Comparison of ENCODE assay signal across 19 mouse cellular contexts in genomic region chr3:53308649-53309048, GRCm38 (mm10).
A peak's percentile ranks its signal among the peaks of the same experiment; 100 is the strongest.
DNase-seq lines count a peak whose midpoint lies in the region; ATAC-seq and TF ChIP-seq lines count a peak whose summit lies in the region.
"Had no signal": no experiment of that assay in that cellular context is flagged by ENCODE, and none has a peak within 500 bp of the region (broad histone marks: within the 10 kb centered on the region; RNA-seq: fewer than 3 reads in every experiment).

No protein-coding gene starts in this region.

- no peaks in the 10 kb centered on the region for H3K4me1 ChIP-seq in kidney, postnatal 0 days (replicated peaks; ENCODE audit: insufficient read depth, low read length)
- H3K4me1 ChIP-seq in midbrain, postnatal 0 days (ENCODE audit: insufficient read depth, low read length): no peaks in the 10 kb centered on the region
- no peaks in the 10 kb centered on the region for H3K4me1 ChIP-seq in midbrain, embryonic 13.5 days (replicated peaks)
- H3K4me1 ChIP-seq: embryonic facial prominence, embryonic 15.5 days; forebrain, embryonic 10.5 days; heart, embryonic 12.5 days; neural tube, embryonic 12.5 days had no signal

- no peaks in the 10 kb centered on the region for H3K9me3 ChIP-seq in kidney, postnatal 0 days (replicated peaks; ENCODE audit: low read length)
- H3K9me3 ChIP-seq in midbrain, postnatal 0 days (ENCODE audit: low read length): no peaks in the 10 kb centered on the region
- 0 out of 2 replicates have a peak, but pooled peaks cover 7% of the 10 kb centered on the region for H3K9me3 ChIP-seq in midbrain, embryonic 13.5 days
- H3K9me3 ChIP-seq: embryonic facial prominence, embryonic 15.5 days had no signal

- 71% methylated on average over 5 of the region's 5 CpGs for WGBS in kidney, postnatal 0 days
- 60% methylated on average over 5 of the region's 5 CpGs for WGBS in midbrain, postnatal 0 days
- 61% methylated on average over 5 of the region's 5 CpGs for WGBS in midbrain, embryonic 13.5 days

- no peaks in the 10 kb centered on the region for H3K36me3 ChIP-seq in kidney, postnatal 0 days (ENCODE audit: insufficient read depth, low read length)
- no peaks in the 10 kb centered on the region for H3K36me3 ChIP-seq in midbrain, postnatal 0 days (ENCODE audit: insufficient read depth, low read length)
- H3K36me3 ChIP-seq in midbrain, embryonic 13.5 days: no peaks in the 10 kb centered on the region
- H3K36me3 ChIP-seq: embryonic facial prominence, embryonic 15.5 days; forebrain, embryonic 10.5 days; heart, embryonic 12.5 days; neural tube, embryonic 12.5 days had no signal

- POLR2A ChIA-PET in Patski (lab: Charles Lee): no interaction called here

- peak; percentile 36; the same call in 1 of the 2 replicates for TF ChIP-seq CTCF in kidney, postnatal 0 days (IDR thresholded peaks at IDR 0.05; ENCODE audit: low read depth)
- TF ChIP-seq CTCF in midbrain, postnatal 0 days (IDR thresholded peaks at IDR 0.05): peak; percentile 25
- peak; percentile 59 for TF ChIP-seq CTCF in Patski (IDR thresholded peaks at IDR 0.05)

- H3K4me2 ChIP-seq in kidney, postnatal 0 days (ENCODE audit: low read length): no peak overlapping the region
- H3K4me2 ChIP-seq in midbrain, postnatal 0 days (ENCODE audit: low read depth, low read length, poor library complexity, severe bottlenecking): no peak overlapping the region
- H3K4me2 ChIP-seq in midbrain, embryonic 13.5 days (replicated peaks): no peak overlapping the region
- H3K4me2 ChIP-seq: embryonic facial prominence, embryonic 15.5 days; heart, embryonic 12.5 days; neural tube, embryonic 12.5 days had no signal

- H3K27me3 ChIP-seq in kidney, postnatal 0 days (ENCODE audit: insufficient read depth, low read length): no peaks in the 10 kb centered on the region
- no peaks in the 10 kb centered on the region for H3K27me3 ChIP-seq in midbrain, postnatal 0 days (ENCODE audit: insufficient read depth, low read length)
- no peaks in the 10 kb centered on the region for H3K27me3 ChIP-seq in midbrain, embryonic 13.5 days
- no peaks in the 10 kb centered on the region for H3K27me3 ChIP-seq in Patski
- H3K27me3 ChIP-seq: embryonic facial prominence, embryonic 15.5 days; heart, embryonic 12.5 days; neural tube, embryonic 12.5 days had no signal

- no peak overlapping the region for H3K4me3 ChIP-seq in kidney, postnatal 0 days (replicated peaks; ENCODE audit: low read depth, low read length)
- H3K4me3 ChIP-seq in midbrain, postnatal 0 days (ENCODE audit: low read depth, low read length): no peak overlapping the region
- no peak overlapping the region for H3K4me3 ChIP-seq in midbrain, embryonic 13.5 days (replicated peaks)
- H3K4me3 ChIP-seq: embryonic facial prominence, embryonic 15.5 days; forebrain, embryonic 10.5 days; heart, embryonic 12.5 days; neural tube, embryonic 12.5 days had no signal

- in situ Hi-C loops in Patski (cut with MboI; ENCODE audit: low pct_unique_long_range_greater_than_20kb): no loop called here

- DNase-seq in kidney, postnatal 0 days (ENCODE audit: low spot score): no peak
- DNase-seq in kidney, postnatal 25 days: no peak
- DNase-seq in midbrain, postnatal 0 days (ENCODE audit: low spot score): no peak
- no peak for DNase-seq in Patski (ENCODE audit: low read depth, low spot score)
- no peak for DNase-seq in adrenal gland, adult 8-10 months
- DNase-seq in retina, embryonic 14.5 days (ENCODE audit: low spot score): no peak
- DNase-seq: cerebellum, postnatal 10 days; embryo, embryonic 11 days; gastrocnemius, postnatal 25 days; heart, postnatal 4 days; kidney, adult 8-10 months; kidney, postnatal 4 days; lung, postnatal 14 days; right cerebral cortex, postnatal 14 days had no signal

- CTCF ChIA-PET in Patski (lab: Charles Lee): interaction anchor here (0.9 to 2.1 kb wide), 5 partner anchors 8 to 275 kb away, joined by 3 to 8 read pairs (median 3); no protein-coding TSS in a partner anchor

- H3K9ac ChIP-seq in kidney, postnatal 0 days (ENCODE audit: low read depth, low read length): no peak overlapping the region
- no peak overlapping the region for H3K9ac ChIP-seq in midbrain, postnatal 0 days (replicated peaks; ENCODE audit: low read length, poor library complexity, severe bottlenecking)
- no peak overlapping the region for H3K9ac ChIP-seq in midbrain, embryonic 13.5 days (replicated peaks)
- H3K9ac ChIP-seq: embryonic facial prominence, embryonic 15.5 days; heart, embryonic 12.5 days; neural tube, embryonic 12.5 days had no signal

- ATAC-seq in kidney, postnatal 0 days (replicated peaks; ENCODE audit: low FRiP score, low read depth): no peak
- no peak for ATAC-seq in midbrain, postnatal 0 days (ENCODE audit: low FRiP score)
- no peak for ATAC-seq in midbrain, embryonic 13.5 days
- ATAC-seq in Patski: no peak

- H3K27ac ChIP-seq in kidney, postnatal 0 days: no peak overlapping the region
- H3K27ac ChIP-seq in midbrain, postnatal 0 days (ENCODE audit: low read depth, low read length): no peak overlapping the region
- no peak overlapping the region for H3K27ac ChIP-seq in midbrain, embryonic 13.5 days
- H3K27ac ChIP-seq: embryonic facial prominence, embryonic 15.5 days; forebrain, embryonic 10.5 days; neural tube, embryonic 12.5 days had no signal
